Mouse (Mus musculus) brain, embryonic 14.5 days (tissue): ENCODE measurements around the gene Atp2b2.

Experiments used
- CTCF ChIP-seq: fragments of 200-500 bp; IDR thresholded peaks from 2 replicates; pipeline ENCODE4 v1.5.1; 2012; ENCODE audit warnings: inconsistent platforms, mild to moderate bottlenecking, moderate library complexity, borderline replicate concordance; ENCODE audit not compliant: insufficient read depth, insufficient read length; ENCODE audit errors: extremely low read depth
- POLR2A ChIP-seq: fragments of 200-500 bp; IDR thresholded peaks from 2 replicates; pipeline ENCODE4 v1.6.1; 2012; ENCODE audit warnings: mild to moderate bottlenecking, inconsistent platforms, borderline replicate concordance; ENCODE audit not compliant: poor library complexity, insufficient read depth, insufficient read length, severe bottlenecking; ENCODE audit errors: extremely low read depth

GRCm38 (mm10) chr6:113936111-113936510 is 106.3 kb downstream of the Atp2b2 start:
- TF ChIP-seq CTCF (no peak), POLR2A (no peak)
